Comparison of ENCODE assay signal across 22 mouse cellular contexts in genomic region chr2:167719520-167719919, GRCm38 (mm10). TPM values are rescaled to one million over a fixed set of nuclear protein-coding genes. Genes with fewer than 3 reads are reported as not detected.
"Had no signal": no experiment of that assay in that cellular context is flagged by ENCODE, and none has a peak within 500 bp of the region (broad histone marks: within the 10 kb centered on the region; RNA-seq: fewer than 3 reads in every experiment).

No protein-coding gene starts in this region.

- H3K27me3 ChIP-seq: lung, embryonic 15.5 days; midbrain, embryonic 13.5 days; midbrain, embryonic 15.5 days; neural tube, embryonic 12.5 days; stomach, embryonic 15.5 days had no signal

- H3K9ac ChIP-seq: lung, embryonic 15.5 days; midbrain, embryonic 13.5 days; midbrain, embryonic 15.5 days; neural tube, embryonic 12.5 days; stomach, embryonic 15.5 days had no signal

- H3K9me3 ChIP-seq: lung, embryonic 15.5 days; midbrain, embryonic 13.5 days; midbrain, embryonic 15.5 days; neural tube, embryonic 12.5 days; stomach, embryonic 15.5 days had no signal

- H3K4me3 ChIP-seq: lung, embryonic 15.5 days; megakaryocyte, embryonic 14.5 days; midbrain, embryonic 13.5 days; midbrain, embryonic 15.5 days; neural tube, embryonic 12.5 days; stomach, embryonic 15.5 days had no signal

- ATAC-seq: lung, postnatal 0 days; midbrain, embryonic 13.5 days; midbrain, embryonic 15.5 days had no signal

- H3K4me1 ChIP-seq: lung, embryonic 15.5 days; midbrain, embryonic 13.5 days; midbrain, embryonic 15.5 days had no signal

- H3K36me3 ChIP-seq: lung, embryonic 15.5 days; midbrain, embryonic 13.5 days; midbrain, embryonic 15.5 days; neural tube, embryonic 12.5 days; stomach, embryonic 15.5 days had no signal

- H3K27ac ChIP-seq: lung, embryonic 15.5 days; macrophage; midbrain, embryonic 13.5 days; midbrain, embryonic 15.5 days; neural tube, embryonic 12.5 days; stomach, embryonic 15.5 days; stomach, postnatal 0 days had no signal

- H3K4me2 ChIP-seq: lung, embryonic 15.5 days; midbrain, embryonic 11.5 days; midbrain, embryonic 13.5 days; midbrain, embryonic 15.5 days; neural tube, embryonic 12.5 days; stomach, embryonic 15.5 days had no signal

- DNase-seq: lung, adult 2 months; lung, postnatal 14 days; lung, postnatal 36 days; right cerebral cortex, postnatal 14 days; thymus, adult 2 months; thymus, postnatal 25 days; thymus, postnatal 4 days had no signal

RNA-seq across cellular contexts. Expression of gene Gm20431, which starts 58.2 kb away (rescaled TPM):
- total RNA-seq: megakaryocyte progenitor cell, adult 5-6 weeks; midbrain, postnatal 0 days; monocyte, adult 5-6 weeks; neutrophil, adult 5-6 weeks had no signal
- polyA plus RNA-seq: macrophage; urinary bladder, adult 2 months had no signal
